Mouse (Mus musculus): ENCODE measurements at regions not wholly inside any gene's neighbourhood (a gene's known extent, or its start where the extent isn't known, plus 50 kb on each side); places are given as distances from the start of the nearest gene placed in this dataset.

DNA sequence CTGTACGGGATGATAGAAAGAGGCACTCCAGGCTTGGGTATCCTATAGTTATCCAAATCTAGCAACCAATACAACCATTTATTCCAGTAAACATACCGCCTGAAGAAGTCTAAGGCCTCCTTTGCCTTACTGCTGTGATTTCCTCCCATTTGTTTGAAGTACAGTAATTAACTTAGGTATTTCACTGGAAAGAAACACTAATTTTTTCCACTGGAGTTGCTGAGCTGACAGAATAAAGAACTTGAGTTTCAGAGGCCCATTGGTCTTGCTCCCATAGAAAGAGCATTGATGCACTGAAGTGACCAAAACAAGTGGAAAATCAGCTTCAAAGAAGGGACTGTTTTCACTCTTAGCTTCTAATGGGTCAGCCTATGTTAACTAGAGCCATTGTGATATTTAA lies 1100.8 kb upstream of the Gm7489 start:
- Histone ChIP-seq H3K27me3 (ENCODE audit: control insufficient read depth, insufficient read depth, low read depth, low read length) (no peaks in the 10 kb centered on the region), H3K27ac (ENCODE audit: low read length) (no peak overlapping the region), H3K4me2 (ENCODE audit: low read depth, low read length) (no peak overlapping the region), H3K4me3 (ENCODE audit: low read length) (no peak overlapping the region), H3K36me3 (ENCODE audit: control insufficient read depth, insufficient read depth, low read length) (no peaks in the 10 kb centered on the region), H3K9ac (ENCODE audit: low read length) (no peak overlapping the region), H3K4me1 (replicated peaks; ENCODE audit: control insufficient read depth, insufficient read depth, low read length) (no peaks in the 10 kb centered on the region), H3K9me3 (ENCODE audit: control insufficient read depth, low read length) (no peaks in the 10 kb centered on the region)
- WGBS = 93% methylated on average over 2 of the region's 2 CpGs
- no peak for ATAC-seq (ENCODE audit: low read depth)

GRCm38 (mm10) chr15:52785196-52785595 lies 1099.5 kb upstream of the Gm7489 start:
- H3K4me2 ChIP-seq (ENCODE audit: low read depth, low read length) = no peak overlapping the region
- no peaks in the 10 kb centered on the region for H3K4me1 ChIP-seq (replicated peaks; ENCODE audit: control insufficient read depth, insufficient read depth, low read length)
- H3K36me3 ChIP-seq (ENCODE audit: control insufficient read depth, insufficient read depth, low read length) = no peaks in the 10 kb centered on the region
- no peak overlapping the region for H3K27ac ChIP-seq (ENCODE audit: low read length)
- WGBS = 60% methylated on average over 3 of the region's 3 CpGs
- H3K9me3 ChIP-seq (ENCODE audit: control insufficient read depth, low read length) = no peaks in the 10 kb centered on the region
- no peak overlapping the region for H3K9ac ChIP-seq (ENCODE audit: low read length)
- no peak for ATAC-seq (ENCODE audit: low read depth)
- no peaks in the 10 kb centered on the region for H3K27me3 ChIP-seq (ENCODE audit: control insufficient read depth, insufficient read depth, low read depth, low read length)
- H3K4me3 ChIP-seq (ENCODE audit: low read length) = no peak overlapping the region

- H3K27ac ChIP-seq (ENCODE audit: low read length) = no peak overlapping the region
- 67% methylated on average over 8 of the region's 8 CpGs for WGBS
- no peak overlapping the region for H3K4me2 ChIP-seq (ENCODE audit: low read depth, low read length)
- H3K36me3 ChIP-seq (ENCODE audit: control insufficient read depth, insufficient read depth, low read length) = no peaks in the 10 kb centered on the region
- ATAC-seq (ENCODE audit: low read depth) = no peak
- no peaks in the 10 kb centered on the region for H3K9me3 ChIP-seq (ENCODE audit: control insufficient read depth, low read length)
- no peak overlapping the region for H3K9ac ChIP-seq (ENCODE audit: low read length)
- no peaks in the 10 kb centered on the region for H3K4me1 ChIP-seq (replicated peaks; ENCODE audit: control insufficient read depth, insufficient read depth, low read length)
- H3K4me3 ChIP-seq (ENCODE audit: low read length) = no peak overlapping the region
- no peaks in the 10 kb centered on the region for H3K27me3 ChIP-seq (ENCODE audit: control insufficient read depth, insufficient read depth, low read depth, low read length)
These were observed 1098.7 kb upstream of the Gm7489 start for GRCm38 (mm10) chr15:52785976-52786375.

- no peak for ATAC-seq (ENCODE audit: low read depth)
- H3K4me2 ChIP-seq (ENCODE audit: low read depth, low read length) = no peak overlapping the region
- WGBS = 66% methylated on average over 4 of the region's 4 CpGs
- H3K9me3 ChIP-seq (ENCODE audit: control insufficient read depth, low read length) = no peaks in the 10 kb centered on the region
- H3K9ac ChIP-seq (ENCODE audit: low read length) = no peak overlapping the region
- H3K27ac ChIP-seq (ENCODE audit: low read length) = no peak overlapping the region
- no peaks in the 10 kb centered on the region for H3K36me3 ChIP-seq (ENCODE audit: control insufficient read depth, insufficient read depth, low read length)
- no peaks in the 10 kb centered on the region for H3K4me1 ChIP-seq (replicated peaks; ENCODE audit: control insufficient read depth, insufficient read depth, low read length)
- H3K27me3 ChIP-seq (ENCODE audit: control insufficient read depth, insufficient read depth, low read depth, low read length) = no peaks in the 10 kb centered on the region
- H3K4me3 ChIP-seq (ENCODE audit: low read length) = no peak overlapping the region
These were observed 1079.1 kb upstream of the Gm7489 start for GRCm38 (mm10) chr15:52805479-52806199.

DNA sequence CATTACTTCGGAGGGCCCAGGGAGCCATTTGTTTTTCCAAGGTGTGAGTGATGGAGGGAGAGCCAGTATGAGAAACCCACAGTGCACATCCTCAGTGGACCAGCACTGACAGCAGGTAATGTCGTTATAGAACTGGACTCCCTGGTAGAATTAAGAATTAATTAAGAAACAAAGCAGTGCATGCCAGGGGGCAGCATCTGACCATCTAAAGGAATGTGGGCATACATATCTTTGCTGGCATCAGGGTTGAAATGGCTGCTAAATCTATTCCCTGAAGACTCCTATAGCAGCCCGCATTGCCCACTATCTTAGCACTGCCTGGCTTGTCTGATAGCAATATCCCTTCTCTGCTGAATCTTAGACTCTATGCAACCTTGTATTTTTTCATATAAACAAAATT lies 1076.1 kb upstream of the Gm7489 start:
- Histone ChIP-seq H3K27ac (ENCODE audit: low read length) (no peak overlapping the region), H3K4me2 (ENCODE audit: low read depth, low read length) (no peak overlapping the region), H3K9ac (ENCODE audit: low read length) (no peak overlapping the region), H3K36me3 (ENCODE audit: control insufficient read depth, insufficient read depth, low read length) (no peaks in the 10 kb centered on the region), H3K27me3 (ENCODE audit: control insufficient read depth, insufficient read depth, low read depth, low read length) (no peaks in the 10 kb centered on the region), H3K4me3 (ENCODE audit: low read length) (no peak overlapping the region), H3K9me3 (ENCODE audit: control insufficient read depth, low read length) (no peaks in the 10 kb centered on the region), H3K4me1 (replicated peaks; ENCODE audit: control insufficient read depth, insufficient read depth, low read length) (no peaks in the 10 kb centered on the region)
- WGBS = 84% methylated on average over 3 of the region's 3 CpGs
- ATAC-seq (ENCODE audit: low read depth) = no peak

GRCm38 (mm10) chr15:52820796-52821195 lies 1063.9 kb upstream of the Gm7489 start:
- Histone ChIP-seq H3K4me2 (ENCODE audit: low read depth, low read length) (no peak overlapping the region), H3K9me3 (ENCODE audit: control insufficient read depth, low read length) (no peaks in the 10 kb centered on the region), H3K36me3 (ENCODE audit: control insufficient read depth, insufficient read depth, low read length) (no peaks in the 10 kb centered on the region), H3K4me1 (replicated peaks; ENCODE audit: control insufficient read depth, insufficient read depth, low read length) (no peaks in the 10 kb centered on the region), H3K9ac (ENCODE audit: low read length) (no peak overlapping the region), H3K4me3 (ENCODE audit: low read length) (no peak overlapping the region), H3K27ac (ENCODE audit: low read length) (no peak overlapping the region), H3K27me3 (ENCODE audit: control insufficient read depth, insufficient read depth, low read depth, low read length) (no peaks in the 10 kb centered on the region)
- no peak for ATAC-seq (ENCODE audit: low read depth)
- 80% methylated on average over 6 of the region's 6 CpGs for WGBS

DNA sequence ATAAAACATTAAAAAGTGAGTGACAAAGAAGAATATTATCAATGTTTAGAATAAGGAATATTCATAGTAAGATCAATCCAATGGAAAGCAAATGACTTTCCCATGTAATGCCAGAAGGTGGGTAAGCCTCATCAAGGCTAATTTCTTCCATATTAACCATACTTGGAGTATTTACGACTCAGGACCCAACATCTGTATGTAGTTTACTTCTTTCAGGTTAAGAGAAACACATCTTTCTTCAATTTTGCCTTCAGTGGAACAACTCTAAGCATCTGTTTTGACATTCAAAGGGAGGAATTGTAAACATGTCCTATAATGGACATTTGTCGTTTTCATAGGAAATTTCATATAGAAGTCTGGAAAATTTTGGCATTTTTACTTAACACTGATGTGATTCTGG lies 1047.8 kb upstream of the Gm7489 start:
- 79% methylated on average over 2 of the region's 2 CpGs for WGBS

GRCm38 (mm10) chr15:52848132-52848531 lies 1036.6 kb upstream of the Gm7489 start:
- no peak for ATAC-seq (ENCODE audit: low read depth)
- no peak overlapping the region for H3K4me3 ChIP-seq (ENCODE audit: low read length)
- H3K36me3 ChIP-seq (ENCODE audit: control insufficient read depth, insufficient read depth, low read length) = no peaks in the 10 kb centered on the region
- H3K9me3 ChIP-seq (ENCODE audit: control insufficient read depth, low read length) = no peaks in the 10 kb centered on the region
- no peak overlapping the region for H3K4me2 ChIP-seq (ENCODE audit: low read depth, low read length)
- no peaks in the 10 kb centered on the region for H3K27me3 ChIP-seq (ENCODE audit: control insufficient read depth, insufficient read depth, low read depth, low read length)
- no peaks in the 10 kb centered on the region for H3K4me1 ChIP-seq (replicated peaks; ENCODE audit: control insufficient read depth, insufficient read depth, low read length)
- H3K27ac ChIP-seq (ENCODE audit: low read length) = no peak overlapping the region
- H3K9ac ChIP-seq (ENCODE audit: low read length) = no peak overlapping the region

More for the DNA sequence above, 1047.8 kb upstream of the Gm7489 start:
- no peak overlapping the region for H3K27ac ChIP-seq (ENCODE audit: low read length)
- no peaks in the 10 kb centered on the region for H3K36me3 ChIP-seq (ENCODE audit: control insufficient read depth, insufficient read depth, low read length)
- no peak overlapping the region for H3K4me3 ChIP-seq (ENCODE audit: low read length)
- H3K9me3 ChIP-seq (ENCODE audit: control insufficient read depth, low read length) = no peaks in the 10 kb centered on the region
- H3K27me3 ChIP-seq (ENCODE audit: control insufficient read depth, insufficient read depth, low read depth, low read length) = no peaks in the 10 kb centered on the region
- no peak overlapping the region for H3K4me2 ChIP-seq (ENCODE audit: low read depth, low read length)
- no peak overlapping the region for H3K9ac ChIP-seq (ENCODE audit: low read length)
- H3K4me1 ChIP-seq (replicated peaks; ENCODE audit: control insufficient read depth, insufficient read depth, low read length) = no peaks in the 10 kb centered on the region
- no peak for ATAC-seq (ENCODE audit: low read depth)

GRCm38 (mm10) chr15:52858682-52859081 lies 1026.0 kb upstream of the Gm7489 start:
- ATAC-seq (ENCODE audit: low read depth) = no peak
- no peaks in the 10 kb centered on the region for H3K4me1 ChIP-seq (replicated peaks; ENCODE audit: control insufficient read depth, insufficient read depth, low read length)
- H3K27ac ChIP-seq (ENCODE audit: low read length) = no peak overlapping the region
- H3K36me3 ChIP-seq (ENCODE audit: control insufficient read depth, insufficient read depth, low read length) = no peaks in the 10 kb centered on the region
- H3K4me2 ChIP-seq (ENCODE audit: low read depth, low read length) = no peak overlapping the region
- no peak overlapping the region for H3K9ac ChIP-seq (ENCODE audit: low read length)
- no peak overlapping the region for H3K4me3 ChIP-seq (ENCODE audit: low read length)
- H3K9me3 ChIP-seq (ENCODE audit: control insufficient read depth, low read length) = no peaks in the 10 kb centered on the region
- H3K27me3 ChIP-seq (ENCODE audit: control insufficient read depth, insufficient read depth, low read depth, low read length) = no peaks in the 10 kb centered on the region
- WGBS = 71% methylated on average over 4 of the region's 4 CpGs

DNA sequence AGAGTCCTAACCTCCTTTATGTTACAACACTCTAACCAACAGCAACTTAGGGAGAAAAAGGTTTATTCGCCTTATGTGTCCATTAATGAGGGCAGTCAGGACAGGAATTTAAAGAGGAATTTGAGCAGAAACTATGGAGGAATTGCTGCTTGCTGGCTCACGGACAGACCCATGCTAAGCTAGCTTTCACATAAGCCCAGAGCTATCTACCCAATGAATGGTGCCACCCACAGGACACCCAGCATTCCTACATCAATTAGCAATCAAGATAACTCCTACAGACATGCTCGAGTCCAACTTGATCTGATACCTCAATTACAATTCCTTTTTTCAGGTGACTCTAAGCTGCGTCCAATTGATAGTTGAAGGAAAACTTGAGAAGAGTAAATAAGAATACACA lies 1021.2 kb upstream of the Gm7489 start:
- H3K36me3 ChIP-seq (ENCODE audit: control insufficient read depth, insufficient read depth, low read length) = no peaks in the 10 kb centered on the region
- 83% methylated on average over 4 of the region's 4 CpGs for WGBS
- no peak overlapping the region for H3K4me2 ChIP-seq (ENCODE audit: low read depth, low read length)
- H3K9me3 ChIP-seq (ENCODE audit: control insufficient read depth, low read length) = no peaks in the 10 kb centered on the region
- no peaks in the 10 kb centered on the region for H3K4me1 ChIP-seq (replicated peaks; ENCODE audit: control insufficient read depth, insufficient read depth, low read length)
- no peak overlapping the region for H3K27ac ChIP-seq (ENCODE audit: low read length)
- no peak overlapping the region for H3K4me3 ChIP-seq (ENCODE audit: low read length)
- H3K9ac ChIP-seq (ENCODE audit: low read length) = no peak overlapping the region
- H3K27me3 ChIP-seq (ENCODE audit: control insufficient read depth, insufficient read depth, low read depth, low read length) = no peaks in the 10 kb centered on the region
- ATAC-seq (ENCODE audit: low read depth) = no peak
